Mouse (Mus musculus) kidney, postnatal 14 days (tissue): ENCODE results near the gene Pemt.
"Not testable (repeated sequence)": the region's sequence is repeated elsewhere in the genome, so short reads cannot be mapped to it uniquely, and the experiment has no call there.

Experiments used
- DNase-seq: peaks from one replicate; pipeline ENCODE4 v3.0.0; 2022; ENCODE audit warnings: mixed read lengths

Gene Pemt

DNA sequence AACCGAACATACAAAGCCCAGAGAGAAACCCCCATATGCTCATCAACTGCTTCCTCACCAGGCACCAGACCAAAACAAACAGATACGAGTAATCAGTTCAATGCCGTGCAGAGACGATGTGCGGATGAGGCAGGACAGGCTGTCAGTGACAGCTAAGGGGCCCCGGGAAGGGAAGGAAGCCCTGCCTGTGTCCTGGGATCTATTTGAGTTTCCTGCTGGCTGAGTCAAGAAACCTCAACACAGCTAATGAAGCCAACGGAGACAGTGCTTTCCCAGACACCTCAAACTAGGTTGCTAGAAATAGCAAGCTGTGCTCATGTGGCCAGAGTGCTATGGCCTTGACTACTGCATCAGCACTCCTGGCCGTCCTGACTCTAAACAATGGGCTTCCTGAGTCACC is 54.9 kb downstream of the Pemt start:
- DNase-seq = peak; percentile 17

DNA sequence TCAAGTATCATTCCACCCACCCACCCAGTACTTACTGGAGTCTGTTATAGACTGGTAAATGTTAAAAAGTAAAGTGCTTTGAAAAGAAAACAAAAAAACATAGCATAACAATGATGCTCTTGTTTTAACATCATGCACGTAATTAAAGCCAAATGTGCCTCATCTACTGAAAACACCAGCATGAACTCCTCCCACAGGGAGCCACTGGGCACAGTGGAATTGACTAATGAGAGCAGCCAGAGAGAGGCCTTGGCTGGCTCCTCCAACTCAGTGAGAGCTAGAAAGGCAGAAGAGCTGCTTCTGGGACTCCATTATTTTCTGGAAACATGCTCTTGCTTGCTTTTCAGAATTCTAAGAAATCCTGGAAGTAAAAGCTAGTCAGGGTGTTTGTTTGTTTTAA is 56.9 kb downstream of the Pemt start:
- DNase-seq = no peak

DNA sequence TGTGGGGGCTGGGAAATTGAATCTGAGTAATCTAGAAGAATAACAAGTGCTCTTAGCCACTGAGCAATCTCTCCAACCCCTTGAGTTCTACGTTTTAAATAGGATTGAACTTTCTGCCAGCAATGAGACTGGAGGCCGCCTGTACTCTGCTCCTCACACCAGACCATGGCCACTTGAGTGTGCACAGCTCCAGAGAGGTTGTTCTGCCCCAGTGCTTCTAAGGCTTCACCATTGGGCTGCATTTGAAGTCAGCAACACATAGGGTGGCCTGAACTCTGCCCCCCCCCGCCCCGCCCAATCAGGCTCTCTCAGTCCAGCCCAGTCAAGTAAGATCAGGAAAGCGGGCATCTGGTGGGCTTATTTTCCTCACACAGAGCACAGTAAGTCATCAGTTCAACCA is 68.5 kb downstream of the Pemt start:
- peak; percentile 54 for DNase-seq

DNA sequence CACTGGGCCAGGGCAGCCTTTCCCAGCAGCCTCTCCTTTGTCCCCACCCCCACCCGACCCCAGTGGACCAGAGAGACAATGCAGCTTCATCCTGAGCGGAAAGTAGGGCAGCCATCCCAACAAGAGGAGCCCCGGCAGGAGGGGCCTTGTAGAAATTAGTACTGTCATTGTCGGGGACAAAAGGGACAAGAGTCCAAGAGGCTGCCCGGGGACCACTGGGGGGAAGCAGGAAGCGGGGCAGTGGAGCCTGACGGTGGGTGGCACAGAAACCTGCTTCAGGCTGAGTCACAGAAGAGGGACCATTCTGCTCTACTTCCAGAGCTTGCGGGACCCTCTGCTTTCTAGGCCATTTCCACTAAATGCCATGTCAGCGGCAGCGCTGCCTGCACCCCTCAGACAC is 71.0 kb downstream of the Pemt start:
- no peak for DNase-seq

DNA sequence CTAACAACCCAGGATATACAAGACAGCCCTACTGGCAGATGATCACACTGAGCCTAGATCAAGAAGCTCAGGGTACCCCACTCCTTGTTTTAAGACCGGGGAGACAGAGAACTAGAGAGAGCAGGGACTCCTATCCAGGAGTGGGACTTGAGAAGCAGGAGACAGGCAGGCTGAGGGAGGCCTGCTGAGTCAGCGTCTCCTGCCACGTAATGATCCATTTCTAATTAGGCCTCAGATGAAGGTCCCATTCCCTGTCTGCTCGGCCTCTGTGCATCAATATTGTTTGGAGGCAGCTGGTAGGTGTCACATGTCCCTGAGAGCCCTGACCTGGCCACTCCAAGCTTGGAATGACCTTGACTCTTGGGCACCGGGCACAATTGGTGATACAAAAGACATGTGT is 72.9 kb downstream of the Pemt start:
- no peak for DNase-seq

DNA sequence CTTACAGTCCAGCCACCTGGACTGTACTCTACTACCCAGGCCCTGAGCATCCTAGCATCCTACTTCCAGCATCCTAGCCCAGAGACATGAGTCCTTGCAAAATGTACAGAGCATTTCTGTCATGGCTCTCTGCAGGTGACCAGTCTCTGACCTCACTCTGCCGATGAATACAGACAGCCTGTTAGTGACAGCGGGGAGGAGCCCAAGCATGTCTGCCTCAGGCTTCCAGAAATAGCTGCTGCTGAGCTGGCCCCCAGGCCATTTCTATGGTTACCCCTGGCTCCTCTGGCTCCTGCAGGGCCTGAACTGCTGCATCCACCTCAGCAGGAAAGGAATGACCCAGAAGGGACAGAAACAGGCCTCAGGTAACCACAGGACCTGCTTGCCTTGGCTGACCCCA is 74.6 kb downstream of the Pemt start:
- no peak for DNase-seq

DNA sequence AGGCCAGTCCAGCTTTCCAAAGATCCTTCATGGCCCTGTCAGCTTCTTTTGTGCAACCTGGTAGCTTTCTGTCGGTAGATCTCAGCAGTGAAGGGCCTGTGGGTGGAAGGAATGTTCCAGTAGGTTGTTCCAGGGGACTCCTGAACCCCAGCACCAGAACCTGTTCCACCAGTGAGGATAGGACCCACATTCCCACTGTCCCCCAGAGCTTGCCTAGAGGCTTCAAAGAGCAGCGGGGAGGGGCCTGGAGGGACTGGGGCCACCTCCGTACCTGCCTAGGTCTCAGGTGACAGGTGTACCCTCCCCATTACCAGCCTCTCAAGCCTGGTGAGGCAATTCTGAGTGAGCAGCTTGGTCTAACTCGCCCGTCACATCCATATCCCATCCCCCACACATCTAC is 75.5 kb downstream of the Pemt start:
- DNase-seq = no peak

DNA sequence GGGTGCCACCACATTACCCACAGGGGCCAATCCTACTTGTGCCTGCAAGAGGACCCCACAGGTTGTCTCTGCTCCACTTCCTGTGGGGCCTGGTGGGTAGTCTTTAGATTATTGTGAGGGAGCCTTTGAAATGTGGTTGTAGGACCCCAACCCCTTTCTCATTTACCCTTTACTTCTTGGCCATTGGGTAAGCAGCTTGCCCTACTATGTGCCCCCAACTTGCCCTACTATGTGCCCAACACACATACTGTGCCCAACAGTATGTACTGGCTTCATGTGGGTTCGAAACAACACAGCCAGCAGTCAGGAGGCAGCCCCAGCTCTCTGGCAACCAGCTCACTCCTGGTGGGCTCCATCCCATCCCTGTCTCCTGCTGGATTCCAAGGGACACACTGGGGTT is 78.5 kb downstream of the Pemt start:
- no peak for DNase-seq

DNA sequence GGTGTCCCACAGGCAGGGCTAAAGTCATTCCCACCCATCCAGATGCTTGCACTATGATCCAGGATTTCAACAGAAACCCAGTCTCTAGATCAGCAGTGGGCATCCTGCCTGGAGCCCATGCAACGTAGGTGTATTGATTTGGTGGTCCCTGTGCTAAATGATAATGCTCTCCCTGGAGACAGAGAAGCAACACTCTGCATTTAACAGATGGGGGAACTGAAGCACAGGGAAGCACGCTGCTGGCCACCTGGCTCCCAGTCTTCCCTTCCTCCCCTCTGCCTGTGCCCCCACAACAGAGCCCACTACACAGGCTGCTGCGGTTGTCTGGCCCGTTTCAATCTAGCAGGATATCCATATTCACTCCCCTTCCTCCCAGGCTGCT is 80.2 kb downstream of the Pemt start:
- no peak for DNase-seq

DNA sequence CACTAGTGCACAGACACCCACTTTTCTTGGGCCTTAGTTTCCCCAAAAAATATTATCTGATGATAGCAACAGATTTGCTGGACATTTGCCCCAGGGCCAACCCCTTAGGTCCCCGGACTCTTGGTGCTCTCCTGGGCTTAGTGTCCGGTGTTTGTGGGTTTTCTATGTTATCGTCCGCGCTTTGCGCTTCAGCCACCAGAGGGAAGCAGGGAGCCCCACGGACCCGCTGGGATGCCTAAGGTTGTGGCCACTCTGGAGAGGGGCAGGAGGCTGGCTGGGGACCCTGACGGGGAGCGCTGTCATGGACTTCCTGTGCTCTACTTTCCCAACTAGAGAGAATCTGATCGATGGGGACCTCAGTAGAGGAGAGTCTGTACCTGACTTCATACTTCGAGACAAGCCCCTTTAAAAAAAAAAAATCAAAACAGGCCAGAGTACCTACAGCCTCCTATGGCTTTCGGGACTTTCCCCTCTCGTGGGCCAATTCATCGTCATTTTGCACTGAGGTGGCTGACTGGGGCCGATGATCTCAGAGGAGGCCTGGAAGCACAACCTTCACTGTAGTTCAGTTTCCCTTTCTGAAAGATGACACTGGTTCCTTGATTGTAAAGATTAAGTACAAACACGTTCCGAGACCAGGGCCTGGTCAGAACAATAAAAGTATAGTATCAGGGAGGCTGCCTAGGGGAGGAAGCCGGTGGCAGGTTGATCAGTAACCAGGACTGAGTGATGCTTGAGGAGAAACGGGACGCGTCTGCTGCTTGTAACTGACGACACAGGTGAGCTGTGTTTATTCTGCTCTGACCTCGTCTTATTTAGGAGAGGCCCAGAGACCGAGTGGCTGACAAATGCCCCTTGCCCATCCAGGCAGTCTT is 80.8 kb downstream of the Pemt start:
- peak; percentile 90 for DNase-seq

DNA sequence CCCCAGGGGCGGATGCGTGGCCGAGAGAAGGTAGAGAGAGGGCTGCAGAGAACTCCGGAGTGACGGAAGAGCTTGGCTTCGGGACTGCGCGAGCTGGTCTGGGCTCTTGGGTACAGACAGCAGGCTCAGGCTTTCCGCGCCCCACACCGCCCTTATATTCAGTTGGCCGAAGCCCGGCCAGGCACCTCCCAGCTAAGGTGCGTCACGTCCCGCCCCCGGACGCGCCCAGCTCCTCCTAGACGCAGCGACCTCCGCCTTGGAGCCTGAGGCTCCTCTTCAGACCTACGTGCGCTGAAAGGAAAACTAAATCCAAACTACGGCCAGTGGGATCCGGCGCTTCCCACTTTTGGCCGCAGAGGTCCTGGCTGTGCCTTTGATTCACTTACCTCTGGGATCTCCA is 81.5 kb downstream of the Pemt start, which contains the start of gene Rasd1:
Rasd1 (minus strand) TSS at position 127 of the 400 bp plus-strand sequence.
- DNase-seq = peak; percentile 93

DNA sequence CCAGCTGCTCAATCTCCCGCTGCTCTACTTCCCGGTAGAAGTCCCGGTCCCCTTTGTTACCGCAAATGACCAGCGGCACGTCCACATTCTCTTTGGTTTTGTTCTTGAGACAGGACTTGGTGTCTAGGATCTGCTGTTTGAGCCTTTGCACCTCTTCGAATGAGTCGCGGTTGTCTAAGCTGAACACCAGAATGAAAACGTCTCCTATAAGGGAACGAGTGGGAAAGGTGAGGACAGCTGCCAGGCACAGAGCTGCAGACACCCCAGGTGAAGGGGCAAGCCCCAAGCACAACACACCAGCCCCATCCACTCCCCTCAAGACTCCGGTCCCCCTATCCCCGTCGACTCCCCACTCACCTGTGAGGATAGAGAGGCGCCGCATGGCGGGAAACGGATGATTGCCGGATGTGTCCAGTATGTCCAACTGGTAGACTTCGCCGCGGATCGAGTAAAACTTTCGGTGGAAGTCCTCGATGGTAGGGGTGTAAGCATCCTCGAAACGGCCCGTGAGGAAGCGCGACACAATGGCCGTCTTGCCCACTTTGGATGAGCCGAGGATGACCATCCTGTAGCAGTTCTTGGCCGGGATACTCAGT is 82.0 kb downstream of the Pemt start:
- peak; percentile 36 for DNase-seq

DNA sequence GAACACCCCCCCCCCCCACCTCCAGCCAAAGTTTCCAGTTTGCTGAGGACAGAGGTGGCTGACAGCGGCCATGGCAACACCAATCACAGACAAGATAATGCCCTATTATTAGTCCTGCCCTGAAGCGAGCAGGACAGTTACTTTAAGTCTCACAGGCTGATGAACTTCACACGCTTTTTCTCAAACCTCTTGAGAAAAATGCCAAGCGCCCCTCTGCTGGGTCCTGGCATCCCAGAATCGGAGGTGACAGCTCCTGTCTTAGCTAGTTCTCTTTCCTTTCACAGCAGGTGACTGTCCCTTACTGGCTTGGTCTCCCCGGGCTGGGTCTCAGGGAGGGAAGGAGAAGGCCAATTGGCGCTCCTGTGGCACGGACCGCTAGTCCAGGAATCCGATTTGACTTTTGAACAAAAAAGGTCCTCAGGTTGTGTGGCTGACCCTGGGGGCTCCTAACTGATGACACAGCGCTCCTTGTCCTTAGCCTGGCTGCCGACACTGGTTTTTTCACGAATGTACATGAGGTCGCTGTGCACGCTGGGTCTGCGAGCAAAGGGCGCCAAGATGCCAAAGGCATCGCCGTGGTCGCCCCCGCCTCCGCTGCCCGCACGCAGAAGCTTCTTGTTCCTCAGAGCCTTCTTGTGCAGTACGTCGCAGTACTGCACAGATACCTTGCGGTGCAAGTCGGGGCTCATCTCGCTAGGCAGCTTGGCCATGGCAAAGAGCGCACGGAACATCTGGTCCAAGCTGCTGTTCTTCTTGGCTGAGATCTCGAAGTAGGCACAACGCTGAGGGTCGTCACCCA is 82.7 kb downstream of the Pemt start:
- DNase-seq = no peak

DNA sequence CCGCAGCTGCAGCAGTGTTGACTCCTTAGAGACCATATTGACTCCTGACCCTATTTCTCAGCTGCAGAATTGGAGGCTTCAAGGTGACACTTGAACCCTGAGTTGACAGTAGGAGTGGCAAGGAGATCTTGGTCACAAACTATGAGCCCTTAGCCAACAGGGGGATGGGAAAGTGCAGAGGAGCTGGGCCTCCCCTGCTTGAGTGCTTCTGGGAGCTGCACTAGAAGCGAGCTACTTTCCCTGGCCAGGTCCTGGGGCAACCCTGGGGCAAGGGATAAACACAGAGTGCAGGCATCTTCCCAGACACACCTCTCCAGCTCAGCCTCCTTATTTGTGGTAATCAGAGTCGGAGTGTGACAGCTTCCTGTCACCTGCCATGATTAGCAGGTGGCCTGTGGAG is 83.7 kb downstream of the Pemt start:
- DNase-seq = no peak

DNA sequence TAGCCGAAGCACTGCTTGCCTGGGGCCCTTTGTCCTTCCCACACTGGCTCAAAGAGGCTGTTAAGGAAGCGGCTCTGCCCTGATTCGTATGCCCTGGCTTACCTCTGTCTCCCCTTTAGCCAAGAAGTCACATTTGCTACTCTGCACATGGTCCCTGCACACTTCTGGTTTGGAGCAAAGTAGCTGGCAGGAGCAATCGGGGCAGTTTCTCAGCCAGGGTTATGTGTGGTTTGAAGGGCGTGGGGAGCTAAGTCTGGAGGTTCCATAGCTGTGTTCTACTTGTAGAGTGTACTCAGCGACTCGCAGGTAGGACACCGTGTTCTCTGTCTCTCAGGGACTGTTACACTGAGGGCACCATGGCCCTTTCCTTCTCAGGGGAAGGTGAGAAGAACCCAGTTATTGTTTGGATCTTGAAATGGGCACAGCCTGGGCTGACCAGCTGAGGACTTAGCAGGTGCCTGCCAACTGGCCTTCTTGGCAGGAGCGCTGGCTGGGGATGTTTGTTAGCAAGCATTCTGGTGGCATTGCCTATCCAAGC is 84.9 kb downstream of the Pemt start:
- DNase-seq = no peak

DNA sequence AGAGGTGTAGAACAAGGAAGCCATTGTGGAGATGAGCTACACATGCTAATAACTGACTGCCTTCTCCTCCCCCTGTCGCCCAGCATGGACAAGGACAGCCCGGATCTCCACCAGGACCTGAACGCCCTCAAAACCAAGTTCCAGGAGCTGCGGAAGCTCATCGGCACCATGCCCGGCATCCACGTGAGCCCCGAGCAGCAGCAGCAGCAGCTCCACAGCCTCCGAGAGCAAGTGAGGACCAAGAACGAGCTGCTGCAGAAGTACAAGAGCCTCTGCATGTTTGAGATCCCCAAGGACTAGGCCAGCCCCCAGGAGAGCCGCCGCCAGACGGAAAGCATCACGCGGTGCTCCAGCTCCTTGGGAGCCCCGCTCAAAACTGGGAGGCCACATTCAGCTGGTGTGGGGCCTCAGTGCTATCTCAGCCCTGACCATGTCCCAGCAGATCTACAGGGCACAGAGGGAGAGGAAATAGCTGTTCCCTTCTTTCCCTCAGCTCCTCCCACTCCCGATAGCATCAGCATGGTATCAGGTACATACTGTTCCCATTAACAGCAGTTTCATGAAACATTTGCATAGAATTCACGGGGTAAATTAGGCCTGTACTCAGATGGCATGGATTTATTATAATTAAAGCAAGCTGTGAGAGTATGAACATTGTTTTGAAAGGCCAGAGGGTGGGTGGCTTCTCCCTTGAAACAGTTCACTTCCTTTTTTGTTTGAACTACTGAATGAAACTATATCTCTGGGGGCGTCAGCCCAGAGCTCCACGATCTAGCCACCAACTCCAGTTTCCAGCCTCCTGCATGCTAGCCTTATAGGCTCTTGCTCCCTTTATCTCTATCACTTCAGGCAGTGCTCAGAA is 85.6 kb downstream of the Pemt start:
- DNase-seq = no peak

DNA sequence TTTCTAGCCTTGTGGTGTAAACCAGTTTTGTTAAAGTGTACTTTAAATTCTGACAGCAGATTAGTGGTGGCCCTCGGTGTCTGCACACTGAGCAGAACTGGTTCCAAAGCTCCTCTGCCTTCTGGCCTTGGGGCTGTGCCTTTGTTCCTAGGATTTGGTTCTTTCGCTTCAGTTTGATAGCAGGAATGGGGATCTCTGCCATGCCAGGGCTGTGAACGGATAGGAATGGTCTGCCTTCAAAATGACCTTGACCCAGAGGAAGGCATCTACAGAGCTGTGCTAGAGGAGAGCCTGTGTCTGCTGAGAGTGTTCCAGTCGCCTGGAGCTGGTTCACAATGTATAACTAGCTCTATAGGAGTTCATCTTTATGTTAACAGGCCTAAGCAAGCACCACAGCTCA is 86.8 kb downstream of the Pemt start:
- DNase-seq = no peak

DNA sequence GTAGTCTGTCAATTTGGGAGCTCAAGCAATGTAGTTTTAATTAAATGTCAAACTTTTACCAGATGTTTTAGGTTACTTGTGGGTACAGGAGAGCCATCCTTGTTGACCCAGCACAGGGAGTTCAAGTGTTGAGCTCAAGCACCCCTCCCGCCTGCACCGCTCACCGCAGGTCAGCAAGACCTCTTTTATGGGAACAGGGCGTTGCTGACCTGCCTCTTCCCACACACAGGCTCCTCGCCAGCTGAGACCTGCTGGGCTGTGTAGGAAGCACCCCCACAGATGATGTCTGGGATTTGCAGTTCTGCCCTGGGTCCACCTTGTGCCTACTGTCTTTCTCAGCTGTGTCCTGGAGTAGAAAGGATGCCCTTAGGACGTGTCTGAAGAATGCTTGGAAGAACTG is 89.5 kb downstream of the Pemt start:
- DNase-seq = no peak

DNA sequence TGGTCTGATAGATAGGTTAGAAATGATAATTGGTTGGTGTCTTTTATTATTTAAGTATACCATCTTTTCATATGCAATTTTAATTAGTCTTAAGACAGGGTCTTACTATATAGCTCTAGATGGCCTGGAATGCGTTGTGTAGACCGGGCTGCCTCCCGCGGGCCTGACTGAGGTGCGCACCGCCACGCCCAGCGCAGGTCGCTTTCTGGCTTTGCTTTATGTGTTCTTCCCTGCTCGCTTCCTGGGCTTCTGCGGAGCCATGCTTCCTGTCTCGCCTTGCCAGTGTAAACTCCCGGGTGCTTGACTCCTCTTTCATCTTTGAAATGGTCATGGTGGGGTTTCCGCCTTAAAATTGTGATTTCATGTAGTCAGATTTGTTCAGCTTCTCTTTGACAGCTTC is 93.4 kb downstream of the Pemt start:
- DNase-seq = no peak

DNA sequence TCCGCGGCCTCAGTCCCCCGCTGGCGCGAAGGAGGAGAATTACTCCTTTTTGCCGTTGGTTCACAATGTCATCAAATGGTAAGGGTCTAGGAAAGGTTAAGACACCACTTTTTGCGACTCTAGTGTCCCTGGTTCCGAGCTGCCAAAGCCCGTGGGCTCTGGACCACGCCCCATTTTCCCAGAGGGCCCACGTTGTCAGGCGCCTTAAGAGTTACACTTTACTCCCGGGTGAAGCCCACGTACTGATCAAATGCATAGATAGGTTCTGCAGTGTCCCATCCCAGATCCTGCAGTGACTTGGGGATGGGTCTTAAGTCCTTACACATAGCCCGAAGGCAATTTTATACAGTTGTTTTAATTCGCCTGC is 97.9 kb downstream of the Pemt start:
- no peak for DNase-seq

DNA sequence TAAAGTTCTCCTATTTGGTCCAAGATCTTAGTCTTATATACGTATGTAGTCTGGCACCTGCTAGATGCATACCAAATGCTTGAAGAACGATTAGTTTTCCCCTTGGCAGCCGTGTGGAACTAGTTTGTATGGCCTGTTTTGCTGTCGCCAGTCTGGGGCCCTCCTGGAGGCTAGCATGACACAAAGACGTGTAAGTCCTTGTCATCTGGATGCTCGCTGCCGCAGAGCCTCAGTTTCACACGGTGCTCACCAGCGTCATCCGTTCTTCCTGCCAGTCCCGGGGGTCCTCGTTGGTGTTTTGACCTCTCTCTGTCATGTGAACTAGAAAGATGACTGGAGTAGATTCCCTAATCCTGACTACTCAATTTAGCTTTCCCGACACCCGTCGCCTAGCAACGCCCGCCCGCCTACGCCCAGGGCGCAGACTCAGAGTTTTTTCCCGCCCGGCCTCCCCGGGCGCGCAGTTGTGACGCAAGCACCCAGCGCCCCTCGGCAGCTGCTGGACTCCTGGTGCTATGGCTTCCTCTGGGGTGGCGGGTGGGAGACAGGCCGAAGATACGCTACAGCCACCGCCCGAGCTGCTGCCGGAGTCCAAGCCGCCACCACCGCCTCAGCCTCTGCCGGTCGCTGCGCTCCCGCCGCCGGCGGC is 98.4 kb downstream of the Pemt start, which contains the start of gene Med9:
Med9 (plus strand) TSS at position 455 of the 649 bp plus-strand sequence.
- DNase-seq = peak; percentile 96

DNA sequence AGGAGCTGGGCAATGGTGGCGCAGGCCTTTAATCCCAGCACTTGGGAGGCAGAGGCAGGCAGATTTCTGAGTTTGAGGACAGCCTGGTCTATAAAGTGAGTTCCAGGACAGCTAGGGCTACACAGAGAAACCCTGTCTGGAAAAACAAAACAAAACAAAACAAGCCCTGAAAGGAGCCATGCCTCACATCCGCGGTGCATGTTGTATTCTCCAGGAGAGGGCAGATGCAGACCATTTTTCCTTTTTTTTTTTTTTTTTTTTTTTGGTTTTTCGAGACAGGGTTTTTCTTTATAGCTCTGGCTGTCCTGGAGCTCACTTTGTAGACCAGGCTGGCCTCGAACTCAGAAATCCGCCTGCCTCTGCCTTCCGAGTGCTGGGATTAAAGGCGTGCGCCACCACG is 101.4 kb downstream of the Pemt start:
- DNase-seq = not testable (repeated sequence)
